Mouse (Mus musculus): Measurements from ENCODE around the gene Hnrnpm.
"Not testable (repeated sequence)": the region's sequence is repeated elsewhere in the genome, so short reads cannot be mapped to it uniquely, and the experiment has no call there.

DNA sequence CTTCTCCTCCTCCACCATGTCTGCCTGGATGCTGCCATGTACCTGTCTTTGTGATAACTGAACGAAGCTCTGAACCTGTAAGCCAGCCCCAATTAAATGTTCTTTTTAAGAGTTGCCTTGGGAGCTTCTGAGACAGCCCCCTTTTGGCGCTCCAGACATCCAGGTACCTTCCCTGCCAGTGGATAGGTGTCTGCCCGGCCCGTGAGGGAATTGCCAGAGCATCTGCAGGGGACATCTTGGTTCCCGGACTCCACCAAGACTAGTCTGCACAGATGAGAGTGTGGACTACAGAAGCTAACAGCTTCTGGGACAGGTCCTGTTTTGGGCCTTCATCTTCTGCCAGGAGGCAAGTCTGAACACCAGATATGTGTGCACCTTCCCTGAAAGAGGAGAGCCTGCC, 72.9 kb downstream of the Hnrnpm start:
- not testable (repeated sequence) for TF ChIP-seq TCF12 (IDR thresholded peaks at IDR 0.05; ENCODE audit: insufficient read depth, poor library complexity, severe bottlenecking); TCF3 (IDR thresholded peaks at IDR 0.05; ENCODE audit: insufficient read length, low read depth); USF1 (IDR thresholded peaks at IDR 0.05; ENCODE audit: low read depth); POLR2A (IDR thresholded peaks at IDR 0.05; ENCODE audit: insufficient read length, low read depth); CEBPB (IDR thresholded peaks at IDR 0.05; ENCODE audit: insufficient read depth, poor library complexity, severe bottlenecking); REST (IDR thresholded peaks at IDR 0.05; ENCODE audit: insufficient read depth, insufficient read length); MYOG (IDR thresholded peaks at IDR 0.05; ENCODE audit: control insufficient read depth in 1 of 3, insufficient read depth in 1 of 3, insufficient read length in 2 of 3, low read depth in 2 of 3); MAX (IDR thresholded peaks at IDR 0.05; ENCODE audit: low read depth)
